Mouse (Mus musculus) limb, embryonic 11.5 days (tissue): ENCODE data around the gene Tfap4. TPM values are rescaled to one million over a fixed set of nuclear protein-coding genes. Genes with fewer than 3 reads are reported as not detected.
A peak's percentile ranks its signal among the peaks of the same experiment; 100 is the strongest.
"Not testable (repeated sequence)": the region's sequence is repeated elsewhere in the genome, so short reads cannot be mapped to it uniquely, and the experiment has no call there.

Experiments used
- ATAC-seq: fragments of 200-750 bp; cut with Nextera tagmentation; 2 replicates; pipeline ENCODE4 v1.8.0; 2017; ENCODE audit warnings: low read depth; ENCODE audit not compliant: insufficient number of reproducible peaks, low FRiP score, low TSS enrichment
- DNase-seq: peaks from one replicate; pipeline ENCODE4 v3.0.0-alpha.2; 2015; ENCODE audit warnings: low spot score
- H3K27ac ChIP-seq: fragments of 300-500 bp; sonication (generic); replicated peaks from 2 replicates; pipeline ENCODE4 v1.5.1; 2014; ENCODE audit warnings: low read depth, mild to moderate bottlenecking, low read length
- H3K27me3 ChIP-seq: fragments of 300-500 bp; sonication (generic); 2 replicates; pipeline ENCODE4 v1.6.1; 2014; ENCODE audit warnings: mild to moderate bottlenecking, low read length, mixed read lengths; ENCODE audit not compliant: control insufficient read depth, insufficient read depth
- H3K36me3 ChIP-seq: fragments of 300-500 bp; sonication (generic); 2 replicates; pipeline ENCODE4 v1.6.1; 2014; ENCODE audit warnings: mild to moderate bottlenecking, low read length, moderate library complexity, mixed read lengths; ENCODE audit not compliant: control insufficient read depth, insufficient read depth
- H3K4me1 ChIP-seq: fragments of 300-500 bp; sonication (generic); 2 replicates; pipeline ENCODE4 v1.6.1; 2014; ENCODE audit warnings: low read length, mixed read lengths; ENCODE audit not compliant: control insufficient read depth, insufficient read depth
- H3K4me2 ChIP-seq: fragments of 300-500 bp; sonication (generic); 2 replicates; pipeline ENCODE4 v1.6.1; 2014; ENCODE audit warnings: low read depth, mild to moderate bottlenecking, moderate library complexity; ENCODE audit not compliant: severe bottlenecking
- H3K4me3 ChIP-seq: fragments of 300-500 bp; sonication (generic); 2 replicates; pipeline ENCODE4 v1.5.1; 2014; ENCODE audit warnings: low read depth, low read length
- H3K9ac ChIP-seq: fragments of 300-500 bp; sonication (generic); 2 replicates; pipeline ENCODE4 v1.6.1; 2014; ENCODE audit warnings: mild to moderate bottlenecking, low read length
- H3K9me3 ChIP-seq: fragments of 300-500 bp; sonication (generic); 2 replicates; pipeline ENCODE4 v1.6.1; 2016; ENCODE audit warnings: low read length; ENCODE audit not compliant: control insufficient read depth
- WGBS: fragments of 180-500 bp; shearing (Covaris S2); extraction: QIAGEN DNeasy Blood & Tissue Kit; methylation state at CpG from one replicate; pipeline ENCODE4 v1.1.7; 2014; 5-methylcytosine and 5-hydroxymethylcytosine counted together
- polyA plus RNA-seq: library from polyadenylated mRNA; unstranded; fragments of >200 nt; fragmentation: Nextera tagmentation; extraction: Ambion mirVana; gene quantifications from 2 replicates; pipeline ENCODE4 v1.2.1, GENCODE M21; 2014

Gene Tfap4
- polyA plus RNA-seq, 1 experiment from 2014 or later, result 35.3 TPM

- Histone ChIP-seq H3K36me3 (no peaks in the 10 kb centered on the region), H3K4me2 (peak overlapping the region; percentile 62), H3K4me3 (peak overlapping the region; percentile 36), H3K27ac (peak overlapping the region; percentile 81), H3K9me3 (no peaks in the 10 kb centered on the region), H3K27me3 (no peaks in the 10 kb centered on the region), H3K4me1 (0 out of 2 replicates have a peak, but pooled peaks cover 3% of the 10 kb centered on the region), H3K9ac (peak overlapping the region; percentile 61)
- DNase-seq (peak; percentile 96), ATAC-seq (peak; percentile 99)
- under 1% methylated on average over 43 of the region's 43 CpGs for WGBS
Observed at GRCm38 (mm10) chr16:4586531-4587123, 27.0 kb upstream of the Tfap4 start.

DNA sequence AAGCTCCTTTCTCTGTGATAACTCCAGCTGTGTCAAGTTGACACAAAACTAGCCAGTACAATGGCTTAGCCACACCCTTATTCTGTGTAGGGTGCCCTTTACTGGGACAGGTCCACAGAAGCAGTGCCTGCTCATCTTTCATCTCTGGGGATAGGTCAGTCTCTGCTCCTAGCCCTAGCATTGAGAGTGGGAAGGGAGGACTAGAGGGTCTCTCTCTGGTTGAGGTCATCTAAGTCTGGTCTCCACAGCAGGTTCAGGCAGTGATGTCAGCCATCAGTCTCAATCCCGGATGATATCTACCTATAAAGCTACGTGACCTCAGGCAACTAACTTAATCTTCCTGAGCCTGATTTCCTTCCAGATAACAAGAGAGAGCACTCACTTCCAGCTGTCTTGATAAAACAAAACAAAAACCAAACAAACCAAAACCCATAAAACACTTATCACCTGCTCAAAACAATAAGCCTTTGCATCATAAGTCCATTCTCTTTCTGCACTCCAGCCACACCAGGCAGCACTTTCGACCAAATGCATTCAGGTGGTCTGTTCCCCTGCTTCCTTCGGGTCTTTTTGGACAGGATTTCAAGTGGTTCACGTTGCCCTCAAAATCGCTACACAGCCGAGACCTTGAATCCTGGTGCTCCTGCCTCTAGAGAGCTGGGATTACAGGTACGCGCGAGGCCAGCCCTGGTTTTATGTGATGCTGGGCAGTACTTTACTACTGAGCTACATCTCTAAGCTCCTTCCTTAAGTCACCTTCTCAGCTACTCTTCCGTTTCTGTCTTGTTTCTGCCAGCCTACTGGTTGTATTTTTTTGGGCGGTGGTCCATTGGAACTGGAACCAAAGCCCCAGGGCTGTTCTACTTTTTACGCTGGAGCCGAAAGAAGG, 26.2 kb upstream of the Tfap4 start:
- Histone ChIP-seq H3K36me3 (no peaks in the 10 kb centered on the region), H3K4me2 (peak overlapping the region; percentile 62), H3K4me3 (peak overlapping the region; percentile 36), H3K27ac (peak overlapping the region; percentile 77), H3K27me3 (no peaks in the 10 kb centered on the region), H3K9me3 (no peaks in the 10 kb centered on the region), H3K9ac (peak overlapping the region; percentile 61), H3K4me1 (0 out of 2 replicates have a peak, but pooled peaks cover 3% of the 10 kb centered on the region)
- WGBS, result 7% methylated on average over 14 of the region's 14 CpGs
- peak; percentile 25 for ATAC-seq
- peak; percentile 29 for DNase-seq

DNA sequence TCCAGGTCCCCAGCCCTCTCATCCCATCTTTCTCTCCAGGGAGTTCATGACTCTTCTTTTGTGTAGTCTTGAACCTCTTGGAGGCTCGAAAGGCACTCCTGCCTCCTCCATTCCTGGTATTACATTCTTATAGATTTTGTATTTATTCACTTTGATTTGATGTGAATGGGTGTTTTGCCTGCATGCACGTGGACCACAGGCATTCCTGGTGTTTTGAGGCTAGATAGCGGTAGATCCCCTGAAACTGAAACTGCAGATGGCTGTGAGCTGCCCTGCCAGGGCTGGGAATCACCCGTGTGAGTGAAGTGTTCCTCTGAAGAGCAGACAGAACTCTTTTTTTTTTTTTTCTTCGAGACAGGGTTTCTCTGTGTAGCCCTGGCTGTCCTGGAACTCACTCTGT, 24.8 kb upstream of the Tfap4 start:
- Histone ChIP-seq H3K9ac (no peak overlapping the region), H3K4me3 (no peak overlapping the region), H3K36me3 (no peaks in the 10 kb centered on the region), H3K4me2 (no peak overlapping the region), H3K27ac (no peak overlapping the region), H3K9me3 (no peaks in the 10 kb centered on the region), H3K27me3 (no peaks in the 10 kb centered on the region), H3K4me1 (0 out of 2 replicates have a peak, but pooled peaks cover 3% of the 10 kb centered on the region)
- ATAC-seq (no peak), DNase-seq (no peak)
- WGBS, result 86% methylated on average over 5 of the region's 5 CpGs

GRCm38 (mm10) chr16:4583807-4584206, 24.2 kb upstream of the Tfap4 start:
- H3K27me3 ChIP-seq, result no peaks in the 10 kb centered on the region
- no peak overlapping the region for H3K27ac ChIP-seq
- no peak for DNase-seq
- 0 out of 2 replicates have a peak, but pooled peaks cover 3% of the 10 kb centered on the region for H3K4me1 ChIP-seq
- H3K36me3 ChIP-seq, result no peaks in the 10 kb centered on the region
- H3K9ac ChIP-seq, result no peak overlapping the region
- no peak overlapping the region for H3K4me2 ChIP-seq
- no peaks in the 10 kb centered on the region for H3K9me3 ChIP-seq
- ATAC-seq, result no peak
- 80% methylated on average over 3 of the region's 3 CpGs for WGBS
- H3K4me3 ChIP-seq, result no peak overlapping the region

GRCm38 (mm10) chr16:4581179-4581578, 21.5 kb upstream of the Tfap4 start:
- H3K4me2 ChIP-seq, H3K4me3 ChIP-seq, H3K9ac ChIP-seq, H3K27ac ChIP-seq, H3K9me3 ChIP-seq, ATAC-seq, H3K27me3 ChIP-seq, DNase-seq, H3K4me1 ChIP-seq, H3K36me3 ChIP-seq: not testable (repeated sequence)
- 86% methylated on average over 4 of the region's 4 CpGs for WGBS

DNA sequence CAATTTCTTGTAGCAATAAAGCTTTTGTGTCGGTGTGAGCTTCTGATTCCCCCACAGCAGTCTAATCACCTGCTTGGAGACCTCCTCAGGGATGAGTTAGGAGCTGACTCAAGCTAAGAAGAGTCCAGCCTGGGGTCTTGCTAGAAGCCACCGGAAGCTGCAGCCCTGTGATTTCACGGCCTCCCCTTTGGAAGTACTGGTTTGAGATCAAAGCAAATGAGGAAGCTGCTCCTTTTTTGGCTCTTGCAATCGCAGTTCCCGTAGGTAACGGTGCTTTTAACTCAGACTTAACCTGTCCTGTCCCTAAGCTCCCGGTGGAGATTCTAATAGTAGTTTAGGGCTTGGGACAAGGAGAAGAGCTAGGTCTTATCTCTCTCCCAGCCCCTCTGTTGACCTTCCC, 19.0 kb upstream of the Tfap4 start:
- WGBS, result 63% methylated on average over 7 of the region's 7 CpGs
- no peak overlapping the region for H3K9ac ChIP-seq
- H3K4me1 ChIP-seq, result peaks cover 6% of the 10 kb centered on the region; the same call in 1 of the 2 replicates
- no peaks in the 10 kb centered on the region for H3K27me3 ChIP-seq
- no peaks in the 10 kb centered on the region for H3K36me3 ChIP-seq
- H3K27ac ChIP-seq, result no peak overlapping the region
- DNase-seq (no peak), ATAC-seq (no peak)
- no peak overlapping the region for H3K4me2 ChIP-seq
- no peaks in the 10 kb centered on the region for H3K9me3 ChIP-seq
- no peak overlapping the region for H3K4me3 ChIP-seq

DNA sequence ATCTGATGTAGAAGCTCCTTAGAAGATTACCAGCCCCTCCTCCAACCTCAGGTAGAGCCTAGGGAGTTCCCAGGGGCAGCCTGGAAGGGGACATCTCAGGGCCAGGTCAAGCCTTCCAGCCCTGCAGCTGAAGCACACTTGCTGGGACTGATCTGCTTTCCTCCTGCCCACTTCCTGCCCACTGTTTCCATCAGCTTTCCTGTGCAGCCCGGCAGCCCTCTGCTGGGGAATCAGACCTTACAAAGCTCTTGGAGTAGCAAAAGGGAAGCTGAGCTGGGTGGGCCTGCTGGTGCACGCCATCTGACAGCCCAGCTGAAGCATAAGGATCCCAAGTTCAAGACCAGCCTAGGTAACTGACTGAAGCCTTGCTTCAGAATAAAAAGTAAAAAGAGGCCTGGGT, 17.2 kb upstream of the Tfap4 start:
- ATAC-seq (no peak), DNase-seq (no peak)
- no peak overlapping the region for H3K9ac ChIP-seq
- H3K4me1 ChIP-seq, result peaks cover 6% of the 10 kb centered on the region; the same call in 1 of the 2 replicates
- H3K36me3 ChIP-seq, result no peaks in the 10 kb centered on the region
- no peaks in the 10 kb centered on the region for H3K9me3 ChIP-seq
- no peak overlapping the region for H3K4me3 ChIP-seq
- WGBS, result 74% methylated on average over 2 of the region's 2 CpGs
- no peaks in the 10 kb centered on the region for H3K27me3 ChIP-seq
- no peak overlapping the region for H3K4me2 ChIP-seq
- H3K27ac ChIP-seq, result no peak overlapping the region

GRCm38 (mm10) chr16:4576038-4576437, 16.4 kb upstream of the Tfap4 start:
- H3K9ac ChIP-seq, result no peak overlapping the region
- no peak for DNase-seq
- ATAC-seq, result no peak
- H3K36me3 ChIP-seq, result no peaks in the 10 kb centered on the region
- H3K4me1 ChIP-seq, result peaks cover 9% of the 10 kb centered on the region; the same call in 1 of the 2 replicates
- WGBS, result 18% methylated on average over 2 of the region's 2 CpGs
- H3K27me3 ChIP-seq, result no peaks in the 10 kb centered on the region
- no peak overlapping the region for H3K27ac ChIP-seq
- H3K4me3 ChIP-seq, result no peak overlapping the region
- H3K9me3 ChIP-seq, result no peaks in the 10 kb centered on the region
- H3K4me2 ChIP-seq, result no peak overlapping the region
